Mouse (Mus musculus): ENCODE results near the gene Cpt1b. TPM values are rescaled to one million over a fixed set of nuclear protein-coding genes. Genes with fewer than 3 reads are reported as not detected.

Cpt1b gene
- polyA plus RNA-seq, 1 experiment from 2014 or later: 0.58 TPM

DNA sequence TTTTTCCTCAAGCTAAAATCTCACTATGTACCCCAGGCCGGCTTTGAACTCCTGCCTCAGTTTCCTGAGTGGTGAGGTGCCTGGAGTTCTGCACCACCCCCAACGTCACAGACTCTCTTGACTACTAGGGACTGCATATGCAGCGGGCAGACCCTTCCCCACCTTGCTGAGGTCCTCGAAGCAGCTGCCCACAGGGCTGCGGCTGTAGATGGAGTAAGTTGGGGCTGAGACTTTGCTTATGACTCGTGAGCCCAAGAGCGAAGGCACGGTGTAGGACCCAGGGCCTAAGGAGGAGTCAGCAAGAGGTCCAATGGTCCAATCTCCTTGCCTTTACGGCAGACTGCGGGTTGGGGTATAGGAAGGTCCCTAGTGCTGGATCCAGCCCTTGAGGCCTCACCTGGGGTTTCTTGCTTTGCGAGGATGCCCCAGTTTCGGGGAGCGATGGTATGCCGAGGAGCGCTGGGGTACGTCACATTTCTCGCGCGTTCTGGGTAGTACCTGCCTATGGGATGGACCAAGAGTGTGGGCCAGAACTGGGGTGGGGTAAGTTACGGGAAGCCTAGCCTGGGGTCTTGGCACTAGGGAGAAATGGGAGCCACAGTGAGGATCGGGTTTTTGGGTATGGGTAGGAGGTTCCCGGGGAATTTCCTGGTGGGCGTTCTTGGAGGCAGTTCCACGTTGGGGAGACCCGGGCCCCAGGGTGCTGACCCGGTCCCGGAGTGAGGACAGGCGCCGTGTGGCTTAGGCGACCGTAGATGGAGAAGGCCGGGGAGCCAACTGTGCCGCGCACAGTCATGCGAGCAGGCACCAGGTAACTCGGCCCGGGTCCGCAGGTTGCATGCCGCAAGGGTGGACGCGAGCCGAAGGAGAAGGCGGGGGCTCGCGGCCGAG lies 47.5 kb downstream of the Cpt1b start:
- no peak for ATAC-seq (ENCODE audit: insufficient number of reproducible peaks, insufficient read depth, low FRiP score, low TSS enrichment)
- H3K9ac ChIP-seq: 0 out of 2 replicates have a peak overlapping the region, but pooled peaks have one; percentile 16
- H3K4me2 ChIP-seq (replicated peaks): peak overlapping the region; percentile 64
- peaks cover 16% of the 10 kb centered on the region for H3K4me1 ChIP-seq
- H3K9me3 ChIP-seq: no peaks in the 10 kb centered on the region
- WGBS: 10% methylated on average over 46 of the region's 46 CpGs
- peak overlapping the region; percentile 30 for H3K4me3 ChIP-seq
- peaks cover 52% of the 10 kb centered on the region for H3K27me3 ChIP-seq
- H3K27ac ChIP-seq: no peak overlapping the region
- no peaks in the 10 kb centered on the region for H3K36me3 ChIP-seq

DNA sequence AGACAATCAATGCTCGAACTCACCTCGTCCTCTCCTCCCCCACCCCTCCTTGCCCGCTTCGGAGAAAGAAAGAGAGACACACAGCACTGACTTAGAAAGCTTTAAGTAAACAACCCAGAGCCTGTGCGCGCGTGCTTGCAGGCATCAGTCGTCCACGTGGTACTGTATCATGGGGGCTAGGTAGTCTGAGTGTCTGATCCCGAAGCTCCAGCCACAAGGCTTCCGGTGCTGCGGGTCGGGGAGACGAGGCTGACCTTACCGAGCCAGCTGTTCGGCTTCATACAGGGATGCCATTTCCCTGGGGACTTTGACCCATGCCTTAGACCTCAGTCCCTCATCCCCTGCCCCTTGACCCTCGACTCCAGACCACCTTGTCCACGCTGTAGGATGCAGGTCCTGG lies 48.3 kb downstream of the Cpt1b start:
- peaks cover 47% of the 10 kb centered on the region for H3K27me3 ChIP-seq
- WGBS: 5% methylated on average over 18 of the region's 18 CpGs

DNA sequence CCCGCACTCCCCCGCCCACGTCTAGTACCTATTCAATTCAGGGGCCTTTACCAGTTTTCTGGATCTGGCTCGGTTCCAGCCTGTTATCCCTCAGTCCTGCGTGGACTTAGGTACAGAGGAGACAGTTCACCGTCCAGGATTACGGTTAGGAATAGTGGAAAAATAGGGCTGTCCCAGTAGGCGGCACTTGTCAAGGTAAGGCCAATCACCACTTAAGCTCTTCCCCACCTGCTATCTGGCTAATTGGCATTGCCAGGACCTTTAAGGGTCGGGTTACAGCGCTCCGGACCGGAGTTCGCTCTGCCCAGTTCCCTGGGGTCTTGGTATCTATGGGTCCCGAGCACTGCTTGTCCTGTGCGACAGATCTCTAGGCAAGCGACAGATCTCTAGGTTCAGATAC lies 48.7 kb downstream of the Cpt1b start, which contains the start of gene Tymp:
Gene Tymp (minus strand): TSS at position 83 of the 400 bp plus-strand sequence.
- H3K4me1 ChIP-seq: peaks cover 26% of the 10 kb centered on the region
- no peak for ATAC-seq (ENCODE audit: insufficient number of reproducible peaks, insufficient read depth, low FRiP score, low TSS enrichment)
- no peak within 1 kb of the TSS for H3K27ac ChIP-seq
- H3K9ac ChIP-seq: no peak within 1 kb of the TSS
- no peaks in the 10 kb centered on the region for H3K9me3 ChIP-seq
- H3K4me2 ChIP-seq (replicated peaks): peak within 1 kb of the TSS; percentile 0
- 13% methylated on average over 16 of the region's 16 CpGs for WGBS
- peaks cover 8% of the 10 kb centered on the region; the same call in 1 of the 2 replicates for H3K36me3 ChIP-seq
- peaks cover 45% of the 10 kb centered on the region for H3K27me3 ChIP-seq
- no peak within 1 kb of the TSS for H3K4me3 ChIP-seq

More for the DNA sequence above, 48.3 kb downstream of the Cpt1b start:
- no peak for ATAC-seq (ENCODE audit: insufficient number of reproducible peaks, insufficient read depth, low FRiP score, low TSS enrichment)
- Histone ChIP-seq H3K27ac (no peak overlapping the region), H3K9me3 (no peaks in the 10 kb centered on the region), H3K9ac (no peak overlapping the region), H3K4me2 (replicated peaks) (peak overlapping the region; percentile 0; the same call in 1 of the 2 replicates), H3K4me3 (no peak overlapping the region), H3K36me3 (0 out of 2 replicates have a peak, but pooled peaks cover 4% of the 10 kb centered on the region), H3K4me1 (peaks cover 23% of the 10 kb centered on the region)

DNA sequence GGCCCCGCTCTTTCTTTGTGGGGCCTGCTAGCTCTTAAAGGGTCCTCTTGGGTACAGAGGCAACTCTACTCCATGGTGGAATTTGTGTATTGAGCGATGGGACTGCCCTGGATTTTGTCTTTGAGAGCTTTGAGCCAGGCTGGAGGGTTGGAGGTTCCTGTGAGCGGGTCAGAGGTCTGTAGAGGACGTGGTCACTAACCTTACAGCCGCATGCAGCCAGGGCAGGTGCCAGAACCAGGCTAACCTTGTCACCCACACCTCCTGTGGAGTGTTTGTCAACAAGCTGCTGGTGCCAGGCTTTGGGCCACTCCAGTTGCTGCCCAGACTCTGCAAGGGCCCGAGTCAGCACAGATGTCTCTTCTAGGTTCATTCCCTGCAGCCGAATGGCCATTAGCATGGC lies 49.6 kb downstream of the Cpt1b start:
- H3K27ac ChIP-seq: no peak overlapping the region
- WGBS: 82% methylated on average over 7 of the region's 7 CpGs
- no peak for ATAC-seq (ENCODE audit: insufficient number of reproducible peaks, insufficient read depth, low FRiP score, low TSS enrichment)
- peaks cover 44% of the 10 kb centered on the region for H3K27me3 ChIP-seq
- H3K4me1 ChIP-seq: peaks cover 26% of the 10 kb centered on the region
- peaks cover 17% of the 10 kb centered on the region for H3K36me3 ChIP-seq
- no peaks in the 10 kb centered on the region for H3K9me3 ChIP-seq
- H3K4me2 ChIP-seq (replicated peaks): no peak overlapping the region
- no peak overlapping the region for H3K9ac ChIP-seq
- H3K4me3 ChIP-seq: no peak overlapping the region

DNA sequence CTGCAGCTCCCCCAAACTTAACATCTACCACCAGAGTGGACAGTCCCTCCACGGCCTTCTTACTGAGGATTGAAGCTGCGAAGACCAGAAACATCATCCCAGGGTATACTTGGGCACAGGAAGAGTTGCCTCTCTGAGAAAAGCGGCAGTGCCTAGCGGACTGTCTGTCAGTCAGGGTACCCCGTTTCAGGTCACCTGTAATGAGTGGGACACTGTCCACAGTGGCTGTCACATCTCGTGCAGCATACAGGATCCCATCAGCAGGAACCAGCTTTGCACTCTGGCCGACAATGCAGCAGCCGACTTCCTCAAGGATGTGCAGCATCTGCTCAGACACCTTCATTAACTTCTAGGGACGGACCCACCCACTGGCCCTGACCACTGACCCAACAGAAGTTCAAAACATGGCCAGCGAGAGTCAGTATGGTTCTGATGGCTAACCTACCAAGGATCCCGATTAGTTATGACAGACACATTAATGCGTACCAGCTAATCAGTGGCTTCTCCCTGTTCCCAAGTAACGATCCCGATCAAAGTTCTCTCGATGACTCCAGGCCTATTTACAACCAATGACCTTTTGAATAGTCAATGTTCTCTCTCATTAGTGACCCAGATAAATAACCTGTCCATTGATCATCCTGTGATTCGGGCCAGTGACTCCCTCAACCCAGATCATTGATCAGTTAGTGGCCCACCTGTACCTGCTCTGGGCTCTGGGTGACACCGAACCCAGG lies 50.7 kb downstream of the Cpt1b start:
- Histone ChIP-seq H3K4me2 (replicated peaks) (no peak overlapping the region), H3K27ac (no peak overlapping the region), H3K4me3 (no peak overlapping the region), H3K4me1 (peaks cover 26% of the 10 kb centered on the region), H3K9ac (no peak overlapping the region), H3K9me3 (no peaks in the 10 kb centered on the region), H3K27me3 (peaks cover 40% of the 10 kb centered on the region), H3K36me3 (peaks cover 28% of the 10 kb centered on the region)
- WGBS: 88% methylated on average over 17 of the region's 17 CpGs
- ATAC-seq (ENCODE audit: insufficient number of reproducible peaks, insufficient read depth, low FRiP score, low TSS enrichment): no peak

DNA sequence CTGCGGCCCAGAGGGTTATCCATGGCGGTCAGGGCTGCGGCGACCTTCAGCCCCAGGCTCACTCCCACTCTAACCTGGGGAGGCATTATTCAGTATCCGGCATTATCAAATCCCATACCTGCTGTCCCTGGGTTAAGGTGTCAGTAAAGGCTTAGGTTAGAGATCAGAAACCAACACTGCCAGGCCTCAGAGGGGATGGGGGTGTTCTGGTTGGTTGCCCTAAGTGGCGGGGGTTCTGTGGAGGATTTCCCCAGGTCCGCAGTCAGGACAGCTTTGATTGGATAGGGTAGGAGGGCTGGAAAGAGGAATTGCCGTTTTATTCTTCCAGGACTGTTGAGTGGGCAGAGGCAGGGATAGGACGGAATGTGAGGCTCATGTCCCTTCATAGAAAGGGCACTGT lies 51.3 kb downstream of the Cpt1b start:
- no peaks in the 10 kb centered on the region for H3K9me3 ChIP-seq
- peak overlapping the region; percentile 69 for H3K4me2 ChIP-seq (replicated peaks)
- H3K36me3 ChIP-seq: peaks cover 34% of the 10 kb centered on the region
- 47% methylated on average over 9 of the region's 9 CpGs for WGBS
- H3K27ac ChIP-seq: 0 out of 2 replicates have a peak overlapping the region, but pooled peaks have one; percentile 81
- H3K27me3 ChIP-seq: peaks cover 36% of the 10 kb centered on the region
- peaks cover 26% of the 10 kb centered on the region for H3K4me1 ChIP-seq
- peak overlapping the region; percentile 57 for H3K4me3 ChIP-seq
- no peak for ATAC-seq (ENCODE audit: insufficient number of reproducible peaks, insufficient read depth, low FRiP score, low TSS enrichment)
- peak overlapping the region; percentile 65 for H3K9ac ChIP-seq

DNA sequence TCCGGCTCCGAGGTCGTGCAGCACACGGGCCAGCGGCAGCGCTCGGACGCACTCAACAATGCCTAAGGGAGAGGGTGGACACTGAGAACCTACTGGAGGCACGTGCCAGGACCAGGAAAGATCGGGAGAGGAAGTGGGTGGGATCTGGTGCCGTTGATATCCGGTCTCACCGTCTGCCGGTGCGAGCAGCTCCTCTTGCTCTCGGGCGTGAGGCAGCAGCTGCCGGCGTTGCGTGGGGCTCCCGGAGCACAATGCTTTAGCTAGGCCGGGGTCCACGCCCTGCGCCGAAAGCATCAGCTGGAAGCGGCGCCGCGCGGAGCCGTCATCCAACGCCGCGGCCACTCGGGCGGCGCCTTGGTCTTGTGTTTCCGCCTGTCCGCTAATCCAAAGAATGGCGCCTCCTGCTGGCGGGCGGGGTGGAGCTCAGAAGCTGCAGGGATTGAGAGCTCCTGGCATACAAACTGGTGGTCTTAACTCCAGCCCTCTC lies 51.9 kb downstream of the Cpt1b start, which contains the start of gene Sco2:
Gene Sco2 (minus strand): TSS at position 85 of the 487 bp plus-strand sequence.
- ATAC-seq (ENCODE audit: insufficient number of reproducible peaks, insufficient read depth, low FRiP score, low TSS enrichment): peak; percentile 69
- H3K4me3 ChIP-seq: peak within 1 kb of the TSS; percentile 57
- WGBS: under 1% methylated on average over 42 of the region's 42 CpGs

DNA sequence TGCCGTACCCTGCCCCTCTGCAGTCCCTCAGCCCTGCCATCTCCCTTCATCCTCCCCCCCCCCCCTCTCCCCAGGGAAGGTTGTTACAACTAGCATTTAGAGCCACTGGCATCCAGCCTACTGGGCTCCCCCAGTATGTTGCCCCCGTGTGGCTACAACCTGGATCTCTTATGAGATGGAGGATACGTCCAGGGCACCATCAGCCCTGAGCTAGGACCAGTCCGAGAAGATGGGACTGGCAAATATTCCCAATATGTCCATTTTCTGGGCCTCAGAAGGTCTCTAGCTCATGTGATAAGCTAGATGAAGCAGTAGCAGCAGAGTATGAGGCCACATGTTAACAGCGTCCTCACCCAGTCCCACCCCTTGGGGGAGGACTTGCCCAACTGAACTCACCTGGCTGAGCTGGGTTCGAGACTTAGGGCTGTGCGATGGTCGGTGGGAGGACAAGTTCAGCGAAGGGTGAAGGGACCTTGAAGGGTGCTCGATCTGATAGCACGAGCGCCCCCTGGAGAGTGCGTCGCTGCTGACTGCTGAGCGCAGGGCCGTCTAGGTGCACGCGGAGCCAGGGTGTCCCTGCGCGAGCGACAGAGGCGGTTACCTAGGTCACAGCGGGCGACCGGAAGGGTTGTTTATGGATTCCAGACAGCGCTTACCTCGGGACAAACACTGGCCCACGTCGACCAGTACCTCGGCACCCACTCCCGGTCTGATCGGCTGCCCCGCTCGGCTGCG lies 52.5 kb downstream of the Cpt1b start:
- ATAC-seq (ENCODE audit: insufficient number of reproducible peaks, insufficient read depth, low FRiP score, low TSS enrichment): peak; percentile 70
- Histone ChIP-seq H3K9ac (peak overlapping the region; percentile 65), H3K27me3 (peaks cover 24% of the 10 kb centered on the region), H3K36me3 (peaks cover 45% of the 10 kb centered on the region), H3K27ac (peak overlapping the region; percentile 81), H3K4me1 (peaks cover 14% of the 10 kb centered on the region), H3K4me2 (replicated peaks) (peak overlapping the region; percentile 69), H3K4me3 (peak overlapping the region; percentile 57), H3K9me3 (no peaks in the 10 kb centered on the region)
- 1% methylated on average over 35 of the region's 35 CpGs for WGBS

More for the DNA sequence above, 51.9 kb downstream of the Cpt1b start, which contains the start of gene Sco2:
- peak within 1 kb of the TSS; percentile 65 for H3K9ac ChIP-seq
- H3K36me3 ChIP-seq: peaks cover 39% of the 10 kb centered on the region
- peak within 1 kb of the TSS; percentile 81 for H3K27ac ChIP-seq
- peaks cover 20% of the 10 kb centered on the region for H3K4me1 ChIP-seq
- peaks cover 30% of the 10 kb centered on the region for H3K27me3 ChIP-seq
- H3K4me2 ChIP-seq (replicated peaks): peak within 1 kb of the TSS; percentile 69
- no peaks in the 10 kb centered on the region for H3K9me3 ChIP-seq

DNA sequence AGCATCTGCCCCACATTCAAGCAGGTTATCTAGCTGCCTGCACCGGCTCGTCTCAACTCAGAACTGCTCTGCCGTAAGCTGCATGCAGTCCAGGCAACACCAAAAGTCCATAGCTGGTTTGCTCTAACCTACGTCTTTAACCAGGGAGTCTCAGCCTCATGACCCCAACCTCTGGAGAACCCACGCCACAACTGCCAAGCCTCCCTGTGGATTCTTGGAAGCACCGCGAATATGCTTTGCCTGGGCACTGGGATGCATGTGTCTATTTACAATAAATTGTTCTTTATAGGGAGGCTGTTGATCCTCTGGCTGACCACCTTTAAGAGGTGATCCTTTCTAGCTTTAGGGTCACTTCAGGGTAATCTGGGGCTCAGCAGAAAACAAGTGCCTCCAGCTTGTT lies 53.1 kb downstream of the Cpt1b start:
- peaks cover 13% of the 10 kb centered on the region for H3K4me1 ChIP-seq
- WGBS: 85% methylated on average over 7 of the region's 7 CpGs
- H3K36me3 ChIP-seq: peaks cover 52% of the 10 kb centered on the region
- ATAC-seq (ENCODE audit: insufficient number of reproducible peaks, insufficient read depth, low FRiP score, low TSS enrichment): no peak
- peak overlapping the region; percentile 57 for H3K4me3 ChIP-seq
- 0 out of 2 replicates have a peak overlapping the region, but pooled peaks have one; percentile 30 for H3K27ac ChIP-seq
- no peaks in the 10 kb centered on the region for H3K9me3 ChIP-seq
- H3K27me3 ChIP-seq: peaks cover 18% of the 10 kb centered on the region
- peak overlapping the region; percentile 69 for H3K4me2 ChIP-seq (replicated peaks)
- no peak overlapping the region for H3K9ac ChIP-seq

DNA sequence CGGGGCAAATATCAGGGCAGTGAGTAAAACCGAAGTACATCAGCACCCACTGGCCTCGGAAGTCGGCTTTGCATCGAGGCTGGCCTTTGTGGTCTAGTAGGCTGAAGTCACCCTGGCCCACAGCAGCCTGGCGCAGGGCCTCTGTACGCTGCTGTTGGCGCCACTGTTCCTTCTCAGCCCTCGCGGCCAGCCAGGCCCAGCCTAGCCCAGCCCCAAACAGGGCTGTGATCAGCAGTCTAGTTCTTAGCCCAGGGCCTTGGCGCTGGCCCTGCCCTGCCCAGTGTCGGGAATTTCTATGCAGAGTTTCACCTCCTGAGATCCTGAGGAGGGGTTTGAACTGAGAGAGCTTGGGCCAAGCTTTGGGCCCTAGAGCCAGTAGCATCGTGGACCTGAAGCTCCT lies 53.6 kb downstream of the Cpt1b start:
- Histone ChIP-seq H3K27ac (no peak overlapping the region), H3K9me3 (no peaks in the 10 kb centered on the region), H3K36me3 (peaks cover 57% of the 10 kb centered on the region), H3K4me3 (no peak overlapping the region), H3K9ac (no peak overlapping the region), H3K27me3 (peaks cover 13% of the 10 kb centered on the region), H3K4me1 (peaks cover 13% of the 10 kb centered on the region), H3K4me2 (replicated peaks) (no peak overlapping the region)
- WGBS: 89% methylated on average over 13 of the region's 13 CpGs
- ATAC-seq (ENCODE audit: insufficient number of reproducible peaks, insufficient read depth, low FRiP score, low TSS enrichment): no peak

Measured in embryonic facial prominence, embryonic 12.5 days (tissue).